Comparison of ENCODE assay signal across 8 mouse cellular contexts in genomic region chr17:9764701-9765359, GRCm38 (mm10).
A peak's percentile ranks its signal among the peaks of the same experiment; 100 is the strongest.
DNase-seq lines count a peak whose midpoint lies in the region; ATAC-seq and TF ChIP-seq lines count a peak whose summit lies in the region.

No protein-coding gene starts in this region.

- peaks cover 20% of the 10 kb centered on the region for H3K27me3 ChIP-seq in embryonic facial prominence, embryonic 10.5 days (replicated peaks; ENCODE audit: low read depth, poor library complexity, severe bottlenecking)
- no peaks in the 10 kb centered on the region for H3K27me3 ChIP-seq in heart, embryonic 15.5 days
- H3K27me3 ChIP-seq in neural tube, embryonic 15.5 days (replicated peaks): no peaks in the 10 kb centered on the region

- no peak for TF ChIP-seq CTCF in lung, adult 2 months (IDR thresholded peaks at IDR 0.05; ENCODE audit: insufficient read depth, low read length)

- TF ChIP-seq POLR2A in lung, adult 2 months (IDR thresholded peaks at IDR 0.05; ENCODE audit: borderline replicate concordance, extremely low read depth, low read depth, low read length): no peak

- peaks cover 42% of the 10 kb centered on the region for H3K4me1 ChIP-seq in embryonic facial prominence, embryonic 10.5 days
- peaks cover 30% of the 10 kb centered on the region for H3K4me1 ChIP-seq in heart, embryonic 15.5 days (replicated peaks)
- peaks cover 8% of the 10 kb centered on the region for H3K4me1 ChIP-seq in lung, adult 2 months (ENCODE audit: control insufficient read depth, insufficient read depth, low read length)
- H3K4me1 ChIP-seq in neural tube, embryonic 15.5 days: peaks cover 29% of the 10 kb centered on the region

- WGBS in embryonic facial prominence, embryonic 10.5 days: 2% methylated on average over 22 of the region's 22 CpGs
- 5% methylated on average over 22 of the region's 22 CpGs for WGBS in heart, embryonic 15.5 days
- WGBS in lung, adult 2 months: 1% methylated on average over 22 of the region's 22 CpGs
- under 1% methylated on average over 22 of the region's 22 CpGs for WGBS in neural tube, embryonic 15.5 days

- peak overlapping the region; percentile 59 for H3K9ac ChIP-seq in heart, embryonic 15.5 days
- H3K9ac ChIP-seq in neural tube, embryonic 15.5 days (replicated peaks): peak overlapping the region; percentile 41

- no peak for DNase-seq in frontal cortex, postnatal 25 days (ENCODE audit: low spot score in 2 of 2)
- peak; percentile 69 for DNase-seq in embryonic facial prominence, embryonic 10.5 days (ENCODE audit: low spot score)
- DNase-seq in kidney, postnatal 10 days: peak; percentile 46
- peak; percentile 45 for DNase-seq in lung, adult 2 months
- DNase-seq in urinary bladder, postnatal 25 days (ENCODE audit: low spot score): no peak

- H3K9me3 ChIP-seq in embryonic facial prominence, embryonic 10.5 days: no peaks in the 10 kb centered on the region
- H3K9me3 ChIP-seq in heart, embryonic 15.5 days (replicated peaks): no peaks in the 10 kb centered on the region
- H3K9me3 ChIP-seq in neural tube, embryonic 15.5 days (replicated peaks): no peaks in the 10 kb centered on the region

- H3K4me2 ChIP-seq in heart, embryonic 15.5 days: peak overlapping the region; percentile 73
- H3K4me2 ChIP-seq in neural tube, embryonic 15.5 days: peak overlapping the region; percentile 73

- ATAC-seq in frontal cortex, adult (ENCODE audit: low TSS enrichment): peak; percentile 78
- ATAC-seq in heart, embryonic 15.5 days (replicated peaks; ENCODE audit: insufficient number of reproducible peaks, insufficient read depth, low FRiP score, low read depth): peak; percentile 61
- peak; percentile 87 for ATAC-seq in neural tube, embryonic 15.5 days (ENCODE audit: low FRiP score)

- peak overlapping the region; percentile 59 for H3K4me3 ChIP-seq in embryonic facial prominence, embryonic 10.5 days
- peak overlapping the region; percentile 55 for H3K4me3 ChIP-seq in heart, embryonic 15.5 days
- peak overlapping the region; percentile 70 for H3K4me3 ChIP-seq in lung, adult 2 months (replicated peaks; ENCODE audit: extremely low read depth, low read depth, low read length)
- peak overlapping the region; percentile 42 for H3K4me3 ChIP-seq in neural tube, embryonic 15.5 days (replicated peaks)

- no peaks in the 10 kb centered on the region for H3K36me3 ChIP-seq in embryonic facial prominence, embryonic 10.5 days (replicated peaks)
- H3K36me3 ChIP-seq in heart, embryonic 15.5 days: no peaks in the 10 kb centered on the region
- no peaks in the 10 kb centered on the region for H3K36me3 ChIP-seq in neural tube, embryonic 15.5 days

- peak overlapping the region; percentile 81 for H3K27ac ChIP-seq in embryonic facial prominence, embryonic 10.5 days (replicated peaks)
- H3K27ac ChIP-seq in heart, embryonic 15.5 days: peak overlapping the region; percentile 79
- peak overlapping the region; percentile 86 for H3K27ac ChIP-seq in neural tube, embryonic 15.5 days (replicated peaks)

Comparison
In these comparisons a context has a peak if more than half of its experiments do, and no peak if none do; other contexts are left out.
1. DNase-seq: peak in embryonic facial prominence, embryonic 10.5 days (single experiment), kidney, postnatal 10 days (single experiment) and lung, adult 2 months (single experiment); none in frontal cortex, postnatal 25 days (0 of 2) and urinary bladder, postnatal 25 days (single experiment).
2. Peak in every context shown above with its lines, with median percentiles within 50 percentile points of each other: ATAC-seq, H3K27ac ChIP-seq and H3K4me3 ChIP-seq.